Mouse (Mus musculus): ENCODE results near the gene Cacna1s. TPM values are rescaled to one million over a fixed set of nuclear protein-coding genes. Genes with fewer than 3 reads are reported as not detected.
A peak's percentile ranks its signal among the peaks of the same experiment; 100 is the strongest.

Cacna1s gene
- polyA plus RNA-seq, 1 experiment = 0.70 TPM

- Histone ChIP-seq H3K4me1 (ENCODE audit: control insufficient read depth, insufficient read depth, low read length) (no peaks in the 10 kb centered on the region), H3K4me3 (replicated peaks; ENCODE audit: control insufficient read depth, low read depth, low read length) (no peak overlapping the region), H3K27ac (ENCODE audit: control insufficient read depth, insufficient read depth, low read depth, low read length, poor library complexity) (no peak overlapping the region)
- TF ChIP-seq POLR2A (IDR thresholded peaks at IDR 0.05; ENCODE audit: borderline replicate concordance, control insufficient read depth, low read depth, low read length) (no peak), CTCF (IDR thresholded peaks at IDR 0.05; ENCODE audit: control insufficient read depth, insufficient read depth, low read length) (no peak)
- 67% methylated on average over 9 of the region's 9 CpGs for WGBS
Measured at GRCm38 (mm10) chr1:136061041-136061789, 8.7 kb downstream of the Cacna1s start.

GRCm38 (mm10) chr1:136061790-136062141 lies 9.2 kb downstream of the Cacna1s start:
- TF ChIP-seq CTCF (IDR thresholded peaks at IDR 0.05; ENCODE audit: control insufficient read depth, insufficient read depth, low read length) (no peak), POLR2A (IDR thresholded peaks at IDR 0.05; ENCODE audit: borderline replicate concordance, control insufficient read depth, low read depth, low read length) (no peak)
- H3K27ac ChIP-seq (ENCODE audit: control insufficient read depth, insufficient read depth, low read depth, low read length, poor library complexity) = no peak overlapping the region
- H3K4me3 ChIP-seq (replicated peaks; ENCODE audit: control insufficient read depth, low read depth, low read length) = no peak overlapping the region
- 89% methylated on average over 7 of the region's 7 CpGs for WGBS
- no peaks in the 10 kb centered on the region for H3K4me1 ChIP-seq (ENCODE audit: control insufficient read depth, insufficient read depth, low read length)

- TF ChIP-seq CTCF (IDR thresholded peaks at IDR 0.05; ENCODE audit: control insufficient read depth, insufficient read depth, low read length) (no peak), POLR2A (IDR thresholded peaks at IDR 0.05; ENCODE audit: borderline replicate concordance, control insufficient read depth, low read depth, low read length) (no peak)
- H3K4me3 ChIP-seq (replicated peaks; ENCODE audit: control insufficient read depth, low read depth, low read length) = no peak overlapping the region
- H3K4me1 ChIP-seq (ENCODE audit: control insufficient read depth, insufficient read depth, low read length) = no peaks in the 10 kb centered on the region
- no peak overlapping the region for H3K27ac ChIP-seq (ENCODE audit: control insufficient read depth, insufficient read depth, low read depth, low read length, poor library complexity)
- 65% methylated on average over 5 of the region's 5 CpGs for WGBS
Measured at GRCm38 (mm10) chr1:136063991-136064390, 11.4 kb downstream of the Cacna1s start.

- Histone ChIP-seq H3K4me1 (ENCODE audit: control insufficient read depth, insufficient read depth, low read length) (no peaks in the 10 kb centered on the region), H3K27ac (ENCODE audit: control insufficient read depth, insufficient read depth, low read depth, low read length, poor library complexity) (no peak overlapping the region), H3K4me3 (replicated peaks; ENCODE audit: control insufficient read depth, low read depth, low read length) (no peak overlapping the region)
- 35% methylated on average over 1 of the region's 1 CpGs for WGBS
- no peak for TF ChIP-seq POLR2A (IDR thresholded peaks at IDR 0.05; ENCODE audit: borderline replicate concordance, control insufficient read depth, low read depth, low read length)
- TF ChIP-seq CTCF (IDR thresholded peaks at IDR 0.05; ENCODE audit: control insufficient read depth, insufficient read depth, low read length) = no peak
Measured at GRCm38 (mm10) chr1:136066621-136067020, 14.1 kb downstream of the Cacna1s start.

GRCm38 (mm10) chr1:136067579-136067978 lies 15.0 kb downstream of the Cacna1s start:
- 47% methylated on average over 3 of the region's 3 CpGs for WGBS
- TF ChIP-seq POLR2A (IDR thresholded peaks at IDR 0.05; ENCODE audit: borderline replicate concordance, control insufficient read depth, low read depth, low read length) (no peak), CTCF (IDR thresholded peaks at IDR 0.05; ENCODE audit: control insufficient read depth, insufficient read depth, low read length) (no peak)
- Histone ChIP-seq H3K4me3 (replicated peaks; ENCODE audit: control insufficient read depth, low read depth, low read length) (no peak overlapping the region), H3K4me1 (ENCODE audit: control insufficient read depth, insufficient read depth, low read length) (no peaks in the 10 kb centered on the region), H3K27ac (ENCODE audit: control insufficient read depth, insufficient read depth, low read depth, low read length, poor library complexity) (no peak overlapping the region)

GRCm38 (mm10) chr1:136076086-136076485 lies 23.5 kb downstream of the Cacna1s start:
- WGBS = 2% methylated on average over 3 of the region's 3 CpGs
- Histone ChIP-seq H3K27ac (ENCODE audit: control insufficient read depth, insufficient read depth, low read depth, low read length, poor library complexity) (no peak overlapping the region), H3K4me1 (ENCODE audit: control insufficient read depth, insufficient read depth, low read length) (no peaks in the 10 kb centered on the region), H3K4me3 (replicated peaks; ENCODE audit: control insufficient read depth, low read depth, low read length) (no peak overlapping the region)
- TF ChIP-seq CTCF (IDR thresholded peaks at IDR 0.05; ENCODE audit: control insufficient read depth, insufficient read depth, low read length) (peak; percentile 66), POLR2A (IDR thresholded peaks at IDR 0.05; ENCODE audit: borderline replicate concordance, control insufficient read depth, low read depth, low read length) (no peak)

- no peaks in the 10 kb centered on the region for H3K4me1 ChIP-seq (ENCODE audit: control insufficient read depth, insufficient read depth, low read length)
- no peak for TF ChIP-seq CTCF (IDR thresholded peaks at IDR 0.05; ENCODE audit: control insufficient read depth, insufficient read depth, low read length)
- TF ChIP-seq POLR2A (IDR thresholded peaks at IDR 0.05; ENCODE audit: borderline replicate concordance, control insufficient read depth, low read depth, low read length) = no peak
- no peak overlapping the region for H3K4me3 ChIP-seq (replicated peaks; ENCODE audit: control insufficient read depth, low read depth, low read length)
- no peak overlapping the region for H3K27ac ChIP-seq (ENCODE audit: control insufficient read depth, insufficient read depth, low read depth, low read length, poor library complexity)
- WGBS = 63% methylated on average over 4 of the region's 4 CpGs
Measured at GRCm38 (mm10) chr1:136077656-136078055, 25.1 kb downstream of the Cacna1s start.

- Histone ChIP-seq H3K4me1 (ENCODE audit: control insufficient read depth, insufficient read depth, low read length) (no peaks in the 10 kb centered on the region), H3K27ac (ENCODE audit: control insufficient read depth, insufficient read depth, low read depth, low read length, poor library complexity) (no peak overlapping the region), H3K4me3 (replicated peaks; ENCODE audit: control insufficient read depth, low read depth, low read length) (no peak overlapping the region)
- 77% methylated on average over 1 of the region's 1 CpGs for WGBS
- TF ChIP-seq CTCF (IDR thresholded peaks at IDR 0.05; ENCODE audit: control insufficient read depth, insufficient read depth, low read length) (no peak), POLR2A (IDR thresholded peaks at IDR 0.05; ENCODE audit: borderline replicate concordance, control insufficient read depth, low read depth, low read length) (no peak)
Measured at GRCm38 (mm10) chr1:136081161-136081560, 28.6 kb downstream of the Cacna1s start.
